Mouse (Mus musculus) CD4-positive, CD25-positive, alpha-beta regulatory T cell, adult 4 months (primary cell): ENCODE measurements around the gene Nadk. TPM values are rescaled to one million over a fixed set of nuclear protein-coding genes. Genes with fewer than 3 reads are reported as not detected.

Source experiments
- ATAC-seq: one replicate; pipeline ENCODE4 v1.8.0; 2017
- polyA plus RNA-seq, 2 experiments: library from polyadenylated mRNA; unstranded; fragments of 100-300 nt; shearing (Covaris generic); gene quantifications; one replicate each; pipeline ENCODE4 v1.2.1; 2017

Gene Nadk
- polyA plus RNA-seq, 2 experiments from 2014 or later = 64.7 to 81.5 TPM

DNA sequence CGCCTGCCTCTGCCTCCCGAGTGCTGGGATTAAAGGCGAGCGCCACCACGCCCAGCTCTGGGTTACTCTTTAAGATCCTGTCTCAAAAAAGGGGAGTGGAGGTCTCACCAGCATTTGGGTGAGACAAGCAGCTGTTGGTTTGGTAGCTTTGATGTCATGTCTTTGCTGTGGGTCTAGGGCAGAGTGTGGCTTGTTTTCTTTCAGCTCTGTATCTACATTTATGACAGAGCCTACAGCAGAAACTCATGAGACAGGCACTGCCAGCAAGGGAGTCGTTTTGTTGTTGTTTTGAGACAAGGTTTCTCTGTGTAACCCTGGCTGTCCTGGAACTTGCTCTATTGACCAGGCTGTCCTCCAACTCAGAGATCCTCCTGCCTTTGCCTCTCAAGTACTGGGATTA lies 41.6 kb downstream of the Nadk start:
- no peak for ATAC-seq

DNA sequence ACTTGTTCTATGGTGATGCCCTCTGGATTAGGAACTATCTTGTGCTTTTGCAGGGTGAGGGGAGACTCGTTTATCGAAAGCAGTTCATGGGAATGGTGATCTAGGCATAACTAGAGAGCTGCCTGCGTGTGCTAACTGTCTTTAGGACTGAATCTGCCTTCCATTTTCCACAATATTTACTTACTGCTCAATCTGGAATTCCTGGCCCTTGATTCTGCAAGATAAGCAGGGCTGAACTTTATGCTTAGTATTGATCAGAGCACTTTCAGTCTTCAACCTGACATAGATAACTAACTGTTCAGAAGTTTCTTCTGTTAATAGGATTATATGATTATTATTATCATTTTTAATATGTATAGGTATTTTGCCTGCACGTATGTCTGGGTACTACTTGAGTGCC lies 43.0 kb downstream of the Nadk start:
- ATAC-seq = no peak

DNA sequence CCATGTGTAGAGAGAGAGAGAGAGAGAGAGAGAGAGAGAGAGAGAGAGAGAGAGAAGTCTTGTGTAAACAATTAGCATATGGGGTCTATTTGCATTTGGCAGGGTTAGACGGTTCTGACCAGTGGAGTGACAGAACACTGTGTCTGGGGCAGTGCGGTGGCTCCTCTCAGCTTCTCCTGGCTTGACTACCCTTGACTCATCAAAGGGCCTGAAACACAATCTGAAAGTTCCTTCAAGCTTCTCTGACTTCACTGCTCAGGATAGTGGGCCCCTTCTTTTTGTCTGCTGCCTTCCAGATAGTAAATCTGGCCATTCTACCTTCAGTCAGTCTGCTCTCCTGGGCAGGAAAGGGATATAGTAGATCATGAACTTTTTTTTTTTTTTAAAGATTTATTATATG lies 44.6 kb downstream of the Nadk start:
- no peak for ATAC-seq

DNA sequence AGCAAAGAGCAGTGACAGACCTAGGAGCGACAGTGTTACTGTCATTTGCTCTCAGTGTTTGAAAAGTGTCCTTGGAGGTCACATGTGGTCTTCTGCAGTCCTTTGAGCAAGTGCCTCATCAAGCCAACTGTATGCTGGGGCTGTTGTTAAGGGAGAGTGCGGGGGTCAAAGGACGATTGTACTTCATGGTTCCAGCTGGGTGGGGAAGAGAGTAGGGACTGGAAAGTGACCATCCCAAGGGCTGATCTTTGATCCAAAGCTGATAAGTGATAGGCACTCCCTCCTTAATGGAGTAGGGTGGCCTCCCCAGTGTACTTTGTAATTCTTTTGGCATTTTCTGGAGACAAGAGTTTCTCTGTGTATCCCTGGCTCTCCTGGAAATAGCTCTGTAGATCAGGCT lies 49.7 kb downstream of the Nadk start:
- no peak for ATAC-seq

DNA sequence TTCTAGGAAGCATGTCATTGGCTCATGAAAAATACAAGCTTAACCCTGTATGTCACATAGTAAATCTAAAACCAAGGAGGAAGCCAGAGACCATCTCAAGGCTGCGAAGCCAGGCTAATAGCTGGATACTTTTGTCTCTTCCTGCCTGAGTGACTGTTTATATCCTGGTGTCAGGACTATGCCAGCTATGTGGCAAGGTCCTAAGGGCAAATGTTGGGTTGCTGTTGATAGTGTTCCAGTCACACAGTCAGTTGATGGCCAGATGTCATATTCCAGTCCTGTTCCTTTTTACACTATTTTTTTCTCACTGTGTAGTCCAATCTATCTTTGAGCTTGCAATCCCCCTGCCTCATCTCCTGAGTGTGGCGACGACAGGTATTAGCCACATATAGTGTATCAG lies 51.1 kb downstream of the Nadk start:
- ATAC-seq = no peak

DNA sequence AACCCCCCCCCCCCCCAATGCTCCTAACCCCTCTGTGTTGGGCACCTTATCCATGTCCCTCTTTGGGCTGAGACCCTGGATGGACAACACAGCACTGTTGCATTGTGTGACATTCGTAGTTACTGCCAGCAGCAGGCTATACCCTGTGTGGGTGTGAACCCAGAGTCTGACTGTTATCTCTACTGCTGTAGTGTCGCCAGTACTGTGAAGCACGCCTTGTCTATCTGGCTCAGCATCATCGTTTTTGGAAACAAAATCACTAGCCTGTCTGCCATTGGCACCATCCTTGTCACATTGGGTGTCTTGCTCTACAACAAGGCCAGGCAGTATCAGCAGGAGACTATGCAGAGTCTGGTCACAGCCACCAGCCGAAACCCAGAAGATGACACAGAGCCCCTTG lies 56.1 kb downstream of the Nadk start:
- no peak for ATAC-seq

DNA sequence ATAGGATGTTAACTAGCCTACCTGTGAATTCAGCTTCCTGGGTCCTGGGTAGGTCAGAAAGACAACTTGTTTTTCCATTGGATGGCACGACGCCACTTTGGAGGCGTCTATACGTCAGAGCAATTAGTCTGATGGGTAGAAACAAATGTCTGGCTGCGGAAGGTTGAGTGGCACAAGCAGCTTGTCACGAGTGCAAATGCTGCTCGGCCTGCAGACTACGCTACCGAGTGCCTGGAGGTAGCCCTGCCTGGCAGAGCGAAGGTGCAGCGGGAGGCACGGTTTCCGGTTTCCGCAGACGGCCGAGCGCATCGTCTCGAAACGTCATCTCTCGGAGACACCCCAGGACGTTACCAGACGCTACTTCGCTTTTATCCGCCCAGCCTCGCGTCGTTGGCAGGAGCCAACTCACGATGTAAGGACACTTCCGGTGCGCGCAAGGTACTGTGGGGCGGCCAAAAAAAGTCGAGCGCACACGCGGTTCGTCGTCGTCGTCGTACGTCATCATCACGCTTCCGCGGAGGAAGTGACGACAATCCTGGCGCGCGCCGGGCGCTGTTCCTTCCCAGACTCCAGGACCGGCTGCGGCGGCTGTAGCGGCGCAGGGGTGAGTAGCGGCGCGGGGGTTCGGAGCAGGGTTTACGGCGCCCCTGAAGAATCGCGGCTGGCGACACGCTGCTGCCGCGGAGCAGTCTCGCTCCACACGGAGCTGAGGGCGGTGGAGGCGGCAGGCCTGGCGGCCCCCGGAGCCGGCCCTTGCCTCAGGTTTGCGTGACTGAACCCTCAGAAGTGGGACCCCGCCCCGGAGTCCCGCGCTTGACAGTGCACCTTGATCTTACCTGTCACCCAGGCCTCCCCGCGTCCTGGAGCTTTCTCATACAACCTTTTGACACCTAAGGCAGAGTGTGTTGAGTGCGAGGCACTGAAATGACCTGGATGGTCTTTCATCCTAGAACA lies 62.4 kb downstream of the Nadk start, which contains the start of gene Cdk11b:
Gene Cdk11b (plus strand): TSS at position 517 of the 954 bp plus-strand sequence.
- ATAC-seq = peak; percentile 95

DNA sequence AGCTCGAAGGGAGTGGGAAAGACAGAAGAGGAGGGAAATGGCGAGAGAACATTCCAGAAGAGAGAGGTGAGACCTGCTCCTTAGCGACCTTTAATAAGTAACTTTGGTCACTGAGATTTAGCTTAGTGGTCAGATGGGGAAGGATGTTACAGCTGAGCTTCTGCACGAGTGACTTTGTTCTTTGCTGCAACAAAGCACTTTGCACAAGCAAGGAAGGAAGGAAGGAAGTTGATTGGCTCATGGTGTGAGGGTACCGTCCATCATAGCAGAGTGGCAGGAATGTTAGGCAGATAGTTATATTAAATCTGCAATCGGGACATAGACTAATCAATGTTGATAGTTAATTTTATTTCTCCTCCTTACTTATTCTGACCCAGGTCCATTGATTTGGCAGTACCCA lies 68.1 kb downstream of the Nadk start:
- ATAC-seq = no peak

DNA sequence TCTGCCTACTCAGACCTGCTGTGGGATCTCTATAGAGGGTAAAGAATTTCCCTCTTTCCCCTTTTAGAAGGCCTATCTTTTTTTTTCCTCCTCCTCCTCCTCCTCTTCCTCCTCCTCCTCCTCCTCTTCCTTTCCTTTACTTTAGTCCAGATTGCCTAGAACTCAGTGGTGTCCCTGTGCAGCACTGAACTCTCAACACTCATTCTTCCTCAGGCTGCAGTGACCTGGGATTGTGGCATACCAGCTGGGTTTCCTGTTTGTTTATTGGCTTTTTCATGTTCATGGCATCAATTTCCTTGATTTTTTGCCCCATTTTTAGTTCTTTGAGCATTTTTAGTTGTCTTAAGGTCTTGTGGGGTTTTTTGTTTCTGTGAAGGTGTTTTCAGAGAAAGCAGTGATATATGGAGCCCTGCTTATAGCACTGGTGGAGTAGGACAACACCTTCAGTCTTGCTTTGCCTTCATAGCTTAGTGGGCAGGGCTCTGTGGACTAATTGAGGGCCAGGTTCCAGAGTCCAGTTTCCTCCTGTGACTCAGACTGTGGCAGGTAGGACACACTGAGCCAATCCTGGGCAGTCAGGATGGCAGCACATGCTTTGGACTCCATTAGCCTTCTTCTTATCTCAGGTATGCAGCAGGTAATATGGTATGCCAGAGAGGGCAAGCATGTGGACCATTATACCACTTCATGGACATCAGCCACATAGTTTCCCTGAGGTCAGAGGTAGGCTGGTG lies 73.8 kb downstream of the Nadk start:
- no peak for ATAC-seq

Other genes with a start within 250 kb of the Nadk start
- gene Prkcz, start 201.0 kb upstream of the Nadk start, polyA plus RNA-seq = 10 to 100 TPM in 1 of 2 experiments, 1 to 10 TPM in 1; 9.0 to 12.2 TPM
- 1 to 10 TPM; 1.6 to 2.4 TPM for gene Gabrd, start 164.3 kb upstream of the Nadk start, polyA plus RNA-seq
- 1 to 10 TPM; 3.8 to 4.4 TPM for gene Cfap74, start 153.2 kb upstream of the Nadk start, polyA plus RNA-seq
- gene Tmem52, start 93.3 kb upstream of the Nadk start, polyA plus RNA-seq = not detected
- gene Gnb1, start 71.0 kb upstream of the Nadk start, polyA plus RNA-seq = 100 to 1,000 TPM; 291 TPM
- 1 to 10 TPM; 9.1 to 9.7 TPM for gene Slc35e2, start 39.0 kb downstream of the Nadk start, polyA plus RNA-seq
- 100 to 1,000 TPM; 121 to 144 TPM for gene Cdk11b, start 62.5 kb downstream of the Nadk start, polyA plus RNA-seq
- not detected for gene Gm10563, start 83.0 kb downstream of the Nadk start, polyA plus RNA-seq
- gene Mmp23, start 91.0 kb downstream of the Nadk start, polyA plus RNA-seq = not detected
- gene Mib2, start 106.8 kb downstream of the Nadk start, polyA plus RNA-seq = 1 to 10 TPM; 4.8 to 5.1 TPM
- gene Fndc10, start 132.0 kb downstream of the Nadk start, polyA plus RNA-seq = 1 to 10 TPM in 1 of 2 experiments, under 1 TPM in 1; 0.59 to 1.4 TPM
- 100 to 1,000 TPM; 153 to 164 TPM for gene Ssu72, start 142.4 kb downstream of the Nadk start, polyA plus RNA-seq
- under 1 TPM in 1 of 2 experiments, not detected in 1; 0.24 TPM for gene Tmem240, start 172.4 kb downstream of the Nadk start, polyA plus RNA-seq
- gene Atad3a, start 198.7 kb downstream of the Nadk start, polyA plus RNA-seq = 10 to 100 TPM; 22.9 to 32.9 TPM
- under 1 TPM in 1 of 2 experiments, not detected in 1; 0.23 TPM for gene Vwa1, start 212.3 kb downstream of the Nadk start, polyA plus RNA-seq
- gene Tmem88b, start 223.5 kb downstream of the Nadk start, polyA plus RNA-seq = not detected
- gene Ankrd65, start 228.1 kb downstream of the Nadk start, polyA plus RNA-seq = not detected
- 100 to 1,000 TPM; 117 to 130 TPM for gene Mrpl20, start 240.5 kb downstream of the Nadk start, polyA plus RNA-seq